ENCODE assay signal across 8 mouse cellular contexts in genomic region chr3:139205444-139205998, GRCm38 (mm10). TPM values are rescaled to one million over a fixed set of nuclear protein-coding genes. Genes with fewer than 3 reads are reported as not detected.
DNase-seq lines count a peak whose midpoint lies in the region; ATAC-seq and TF ChIP-seq lines count a peak whose summit lies in the region.

Stpg2 (plus strand) TSS chr3:139205694.

- no peaks in the 10 kb centered on the region for H3K4me1 ChIP-seq in neural tube, embryonic 14.5 days (ENCODE audit: control insufficient read depth, insufficient read depth, low read length)

- ATAC-seq in Patski, result peak; percentile 96
- peak; percentile 96 to 97 for ATAC-seq in hematopoietic stem cell, adult 5-6 weeks (replicated peaks in 1 of 2; ENCODE audit: insufficient read depth in 1 of 2, low FRiP score in 2 of 2, low TSS enrichment in 1 of 2, low read depth in 1 of 2, poor library complexity in 2 of 2, severe bottlenecking in 2 of 2)
- peak; percentile 99 for ATAC-seq in neural tube, embryonic 14.5 days (ENCODE audit: low read depth)

- no peak for TF ChIP-seq CTCF in Patski (IDR thresholded peaks at IDR 0.05)
- TF ChIP-seq CTCF in layer of hippocampus, adult 2 months (conservative IDR thresholded peaks at IDR 0.05), result peak; percentile 61

- peak; percentile 75 for DNase-seq in Patski (ENCODE audit: low read depth, low spot score)
- peak; percentile 97 to 98 for DNase-seq in cerebellum, postnatal 14 days
- DNase-seq in frontal cortex, adult 2 months (ENCODE audit: extremely low spot score in 1 of 2, low spot score in 1 of 2), result peak; percentile 94 to 96
- peak; percentile 95 to 96 for DNase-seq in layer of hippocampus, adult 2 months (ENCODE audit: low spot score in 2 of 2)
- peak; percentile 84 to 87 for DNase-seq in lung, adult 18-20 months
- peak; percentile 95 for DNase-seq in telencephalon, adult 2 months (ENCODE audit: low read depth, low spot score)

- peak within 1 kb of the TSS; percentile 75 for H3K4me3 ChIP-seq in layer of hippocampus, adult 2 months
- peak within 1 kb of the TSS; percentile 66 for H3K4me3 ChIP-seq in neural tube, embryonic 14.5 days (ENCODE audit: low read depth, low read length)

- POLR2A ChIA-PET in Patski (lab: Charles Lee), result no interaction called here

- H3K27me3 ChIP-seq in Patski, result peaks cover 5% of the 10 kb centered on the region
- H3K27me3 ChIP-seq in neural tube, embryonic 14.5 days (ENCODE audit: control insufficient read depth, insufficient read depth, low read length), result peaks cover 5% of the 10 kb centered on the region

- H3K4me2 ChIP-seq in neural tube, embryonic 14.5 days (ENCODE audit: low read depth, low read length), result peak within 1 kb of the TSS; percentile 81

- H3K9me3 ChIP-seq in neural tube, embryonic 14.5 days (ENCODE audit: control insufficient read depth, low read length), result no peaks in the 10 kb centered on the region

- H3K27ac ChIP-seq in layer of hippocampus, adult 2 months, result peak within 1 kb of the TSS; percentile 95
- H3K27ac ChIP-seq in neural tube, embryonic 14.5 days (ENCODE audit: low read depth, low read length), result peak within 1 kb of the TSS; percentile 98

- peak within 1 kb of the TSS; percentile 70 for H3K9ac ChIP-seq in neural tube, embryonic 14.5 days (replicated peaks; ENCODE audit: low read depth, low read length)

- H3K36me3 ChIP-seq in neural tube, embryonic 14.5 days (ENCODE audit: control insufficient read depth, insufficient read depth, low read length), result no peaks in the 10 kb centered on the region

- in situ Hi-C loops in Patski (cut with MboI; ENCODE audit: low pct_unique_long_range_greater_than_20kb), result no loop called here

- 1% methylated on average over 49 of the region's 49 CpGs for WGBS in neural tube, embryonic 14.5 days

- CTCF ChIA-PET in Patski (lab: Charles Lee), result interaction anchor here (0.8 to 1.1 kb wide), 2 partner anchors 16 to 27 kb away, joined by 3 read pairs; no protein-coding TSS in a partner anchor

RNA-seq across cellular contexts. Expression of gene Stpg2, which starts in this region (rescaled TPM):
- 0.22 TPM for polyA plus RNA-seq in Patski (2021)
- 0.12 TPM in 1 of 2 replicates, not detected in the other for polyA plus RNA-seq in frontal cortex, adult 2 months (2012; rRNA removed)
- not detected in 2 replicates for total RNA-seq in hematopoietic stem cell, adult 5-6 weeks (2017)
- total RNA-seq in layer of hippocampus, adult 2 months (2021), result not detected
- not detected in 2 replicates for polyA plus RNA-seq in neural tube, embryonic 14.5 days (2014; fragmentation: Nextera tagmentation; extraction: Ambion mirVana)

Comparison
In these comparisons a context has a peak if more than half of its experiments do, and no peak if none do; other contexts are left out.
1. Peak in every context shown above with its lines: DNase-seq, ATAC-seq, H3K4me3 ChIP-seq and H3K27ac ChIP-seq.
2. Peak in DNase-seq and ATAC-seq in Patski; RNA of the gene not detected or under 1 TPM.
3. Peak in DNase-seq in frontal cortex, adult 2 months; RNA of the gene not detected or under 1 TPM.
4. Peak in ATAC-seq in hematopoietic stem cell, adult 5-6 weeks; RNA of the gene not detected or under 1 TPM.
5. Peak in DNase-seq, H3K4me3 ChIP-seq and H3K27ac ChIP-seq in layer of hippocampus, adult 2 months; RNA of the gene not detected or under 1 TPM.
6. Peak in ATAC-seq, H3K4me3 ChIP-seq, H3K27ac ChIP-seq, H3K9ac ChIP-seq and H3K4me2 ChIP-seq in neural tube, embryonic 14.5 days; RNA of the gene not detected or under 1 TPM.